Mouse (Mus musculus): ENCODE results near the gene Olfr92. TPM values are rescaled to one million over a fixed set of nuclear protein-coding genes. Genes with fewer than 3 reads are reported as not detected.

The Olfr92 gene
- not detected for total RNA-seq (2023)

DNA sequence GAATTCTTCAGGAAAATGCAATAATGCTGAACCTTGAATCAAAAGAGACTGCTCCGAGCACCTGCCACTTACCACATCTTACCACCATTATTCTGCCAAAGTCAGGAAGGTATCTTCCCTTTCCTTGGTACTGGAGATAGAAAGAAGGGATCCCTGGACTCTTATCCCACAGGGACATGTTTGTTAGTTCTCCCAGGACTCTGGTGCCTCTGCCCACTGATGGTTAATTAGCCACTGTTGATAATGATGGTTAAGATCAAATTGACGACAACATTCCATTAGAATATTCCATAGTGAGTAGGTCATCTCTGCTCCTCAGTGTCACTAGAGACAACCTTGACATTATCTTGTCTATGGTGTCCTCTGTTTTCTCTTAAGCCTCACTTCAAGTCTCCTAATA lies at the start of gene Olfr92:
Gene Olfr92 (minus strand): TSS at position 101 of the 400 bp plus-strand sequence.

DNA sequence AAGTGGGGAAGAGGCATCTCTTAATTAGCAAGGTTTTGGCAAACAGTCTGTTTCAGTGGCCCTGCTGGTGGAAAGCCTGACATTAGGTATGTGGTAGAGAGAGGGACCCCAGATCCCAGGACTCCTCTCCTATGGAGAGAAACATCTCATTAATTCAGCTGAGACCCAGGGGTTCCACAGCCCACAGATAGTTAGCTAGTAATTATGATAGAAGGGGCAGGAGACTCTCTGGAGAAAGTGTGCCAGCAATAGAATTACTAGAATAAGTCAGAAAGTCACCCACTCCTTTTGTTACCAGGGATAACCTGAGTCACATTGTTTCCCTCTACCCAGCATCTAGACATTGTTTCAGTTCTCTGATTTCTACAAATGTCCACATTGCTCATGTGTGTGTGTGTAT lies 41.5 kb upstream of the Olfr92 start, which contains the start of gene Olfr93:
Gene Olfr93 (minus strand): TSS at position 101 of the 400 bp plus-strand sequence.

GRCm38 (mm10) chr17:37098178-37098577 lies 21.7 kb downstream of the Olfr92 start, which contains the start of gene Olfr91:
Gene Olfr91 (minus strand): TSS chr17:37098278.

DNA sequence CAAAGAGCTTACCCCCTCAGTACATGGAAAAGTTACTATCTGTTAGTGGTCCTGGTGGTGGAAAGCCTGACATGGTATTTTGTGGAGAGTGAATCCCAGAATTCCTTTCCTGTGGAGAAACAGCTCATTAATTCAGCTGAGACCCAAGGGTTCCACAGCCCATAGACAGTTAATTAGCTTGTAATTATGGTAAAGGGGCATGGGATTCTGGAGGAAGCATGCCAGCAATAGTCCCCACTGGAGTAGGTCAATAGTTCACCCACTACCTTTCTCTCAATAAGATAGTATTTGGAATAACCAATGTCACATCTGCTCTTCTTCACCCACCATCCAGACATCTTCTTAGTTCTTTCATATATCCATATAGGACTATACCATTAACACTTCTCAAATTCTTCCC lies 31.5 kb downstream of the Olfr92 start, which contains the start of gene Olfr90:
Gene Olfr90 (minus strand): TSS at position 101 of the 400 bp plus-strand sequence.

Other genes starting within 250 kb of the Olfr92 start
- not detected for gene Trim40, start 230.0 kb downstream of the Olfr92 start, total RNA-seq (2023)
- gene Trim31, start 222.0 kb downstream of the Olfr92 start, total RNA-seq (2023), result not detected
- 2.2 TPM for gene Rnf39, start 177.2 kb downstream of the Olfr92 start, total RNA-seq (2023)
- gene Ppp1r11, start 168.3 kb downstream of the Olfr92 start, total RNA-seq (2023), result 56.2 TPM
- gene Znrd1, start 161.5 kb downstream of the Olfr92 start, total RNA-seq (2023), result 59.2 TPM
- gene Znrd1as, start 161.5 kb downstream of the Olfr92 start, total RNA-seq (2023), result 2.3 TPM
- gene 2410137M14Rik, start 138.9 kb downstream of the Olfr92 start, total RNA-seq (2023), result not detected
- not detected for gene H2-M5, start 130.6 kb downstream of the Olfr92 start, total RNA-seq (2023)
- not detected for gene Zfp57, start 118.9 kb downstream of the Olfr92 start, total RNA-seq (2023)
- gene Mog, start 96.7 kb downstream of the Olfr92 start, total RNA-seq (2023), result not detected
- 153 TPM for gene Gabbr1, start 74.1 kb downstream of the Olfr92 start, total RNA-seq (2023)
- 0.18 TPM for gene Olfr90, start 31.6 kb downstream of the Olfr92 start, total RNA-seq (2023)
- not detected for gene Olfr91, start 21.8 kb downstream of the Olfr92 start, total RNA-seq (2023)
- not detected for gene Olfr93, start 41.4 kb upstream of the Olfr92 start, total RNA-seq (2023)
- gene Ubd, start 73.8 kb upstream of the Olfr92 start, total RNA-seq (2023), result not detected
- gene Olfr94, start 80.9 kb upstream of the Olfr92 start, total RNA-seq (2023), result not detected
- not detected for gene Olfr95, start 93.0 kb upstream of the Olfr92 start, total RNA-seq (2023)
- not detected for gene Olfr96, start 100.1 kb upstream of the Olfr92 start, total RNA-seq (2023)
- not detected for gene Olfr97, start 117.2 kb upstream of the Olfr92 start, total RNA-seq (2023)
- gene Olfr98, start 143.7 kb upstream of the Olfr92 start, total RNA-seq (2023), result not detected
- 38.8 TPM for gene H2-M3, start 150.1 kb upstream of the Olfr92 start, total RNA-seq (2023)
- gene Olfr99, start 163.4 kb upstream of the Olfr92 start, total RNA-seq (2023), result not detected
- gene Olfr101, start 184.2 kb upstream of the Olfr92 start, total RNA-seq (2023), result not detected
- not detected for gene Olfr102, start 197.0 kb upstream of the Olfr92 start, total RNA-seq (2023)
- not detected for gene Olfr103, start 219.6 kb upstream of the Olfr92 start, total RNA-seq (2023)
- gene Olfr104-ps, start 239.5 kb upstream of the Olfr92 start, total RNA-seq (2023), result not detected

Data from CD8-positive naive resting alpha-beta T cell, adult 57 days (primary cell).